ENCODE assay signal across 8 mouse cellular contexts in genomic region chr10:40583584-40584255, GRCm38 (mm10). TPM values are rescaled to one million over a fixed set of nuclear protein-coding genes. Genes with fewer than 3 reads are reported as not detected.
A peak's percentile ranks its signal among the peaks of the same experiment; 100 is the strongest.
DNase-seq lines count a peak whose midpoint lies in the region; ATAC-seq lines count a peak whose summit lies in the region.
"Had no signal": no experiment of that assay in that cellular context is flagged by ENCODE, and none has a peak within 500 bp of the region (broad histone marks: within the 10 kb centered on the region; RNA-seq: fewer than 3 reads in every experiment).

No protein-coding gene starts in this region.

- H3K4me3 ChIP-seq in kidney, embryonic 16.5 days (ENCODE audit: low read length) = no peak overlapping the region

- no peaks in the 10 kb centered on the region for H3K27me3 ChIP-seq in kidney, embryonic 16.5 days (ENCODE audit: insufficient read depth, low read length)

- H3K4me2 ChIP-seq in kidney, embryonic 16.5 days (replicated peaks; ENCODE audit: low read depth, low read length) = no peak overlapping the region

- H3K4me1 ChIP-seq in kidney, embryonic 16.5 days (ENCODE audit: insufficient read depth, low read length) = no peaks in the 10 kb centered on the region

- H3K9me3 ChIP-seq in kidney, embryonic 16.5 days (ENCODE audit: low read length) = peaks cover 3% of the 10 kb centered on the region; the same call in 1 of the 2 replicates

- H3K9ac ChIP-seq in kidney, embryonic 16.5 days (replicated peaks; ENCODE audit: low read length) = no peak overlapping the region

- ATAC-seq in kidney, embryonic 16.5 days (ENCODE audit: low FRiP score, low TSS enrichment) = no peak

- H3K27ac ChIP-seq in kidney, embryonic 16.5 days (ENCODE audit: low read length) = no peak overlapping the region

- WGBS in kidney, embryonic 16.5 days = 81% methylated on average over 8 of the region's 8 CpGs

- no peaks in the 10 kb centered on the region for H3K36me3 ChIP-seq in kidney, embryonic 16.5 days (ENCODE audit: insufficient read depth, low read length)

- DNase-seq in kidney, adult 18-20 months = peak; percentile 23
- DNase-seq in 3T3-L1 (ENCODE audit: low read depth, low spot score) (peak; percentile 60), A20 (ENCODE audit: low read depth, low spot score) (peak; percentile 73)
- DNase-seq in embryo, embryonic 10.5 days (ENCODE audit: low spot score) = peak; percentile 54
- DNase-seq in retina, postnatal 7 days (ENCODE audit: low read depth, low spot score) = peak; percentile 9
- no peak for DNase-seq in gastrocnemius, postnatal 4 days (ENCODE audit: low spot score in 2 of 2)

RNA-seq across cellular contexts. Expression of gene Slc22a16, which starts 13.6 kb away (rescaled TPM):
- polyA plus RNA-seq in kidney, embryonic 16.5 days (2015; fragmentation: Nextera tagmentation; extraction: Ambion mirVana) = not detected in 2 replicates
- not detected for total RNA-seq in gastrocnemius, postnatal 4 days (2021)
- total RNA-seq: left cerebral cortex, postnatal 25 days had no signal

RNA-seq across cellular contexts. Expression of gene Ddo, which starts 46.1 kb away (rescaled TPM):
- polyA plus RNA-seq in kidney, embryonic 16.5 days (2015; fragmentation: Nextera tagmentation; extraction: Ambion mirVana) = 0.74 and 1.0 TPM in 2 replicates
- 10 to 100 TPM; 21.3 to 22.5 TPM for total RNA-seq in gastrocnemius, postnatal 4 days (2021)

Comparison
In these comparisons a context has a peak if more than half of its experiments do, and no peak if none do; other contexts are left out.
1. DNase-seq: peak in kidney, adult 18-20 months (single experiment), 3T3-L1 (single experiment), A20 (single experiment), embryo, embryonic 10.5 days (single experiment) and retina, postnatal 7 days (single experiment); none in gastrocnemius, postnatal 4 days (0 of 2).